Mouse (Mus musculus) stomach, embryonic 16.5 days (tissue): Measurements from ENCODE around the gene Ubald2. TPM values are rescaled to one million over a fixed set of nuclear protein-coding genes. Genes with fewer than 3 reads are reported as not detected.

Experiments
- ATAC-seq: fragments of 200-750 bp; cut with Nextera tagmentation; 2 replicates; pipeline ENCODE4 v1.8.0; 2017; ENCODE audit warnings: moderate number of reproducible peaks, moderate TSS enrichment; ENCODE audit not compliant: insufficient read depth, low FRiP score
- H3K27ac ChIP-seq: fragments of 300-500 bp; sonication (generic); 2 replicates; pipeline ENCODE4 v1.5.1; 2014; ENCODE audit warnings: low read length
- H3K27me3 ChIP-seq: fragments of 300-500 bp; sonication (generic); 2 replicates; pipeline ENCODE4 v1.6.1; 2014; ENCODE audit warnings: low read length, control low read depth, mixed read lengths; ENCODE audit not compliant: control insufficient read depth, insufficient read depth
- H3K36me3 ChIP-seq: fragments of 300-500 bp; sonication (generic); 2 replicates; pipeline ENCODE4 v1.6.1; 2014; ENCODE audit warnings: low read length; ENCODE audit not compliant: control insufficient read depth, insufficient read depth
- H3K4me1 ChIP-seq: fragments of 300-500 bp; sonication (generic); 2 replicates; pipeline ENCODE4 v1.6.1; 2014; ENCODE audit warnings: low read length, control low read depth, mixed read lengths; ENCODE audit not compliant: control insufficient read depth, insufficient read depth
- H3K4me2 ChIP-seq: fragments of 300-500 bp; sonication (generic); 2 replicates; pipeline ENCODE4 v1.6.1; 2014; ENCODE audit warnings: low read depth, low read length, mixed read lengths
- H3K4me3 ChIP-seq: fragments of 300-500 bp; sonication (generic); replicated peaks from 2 replicates; pipeline ENCODE4 v1.5.1; 2014; ENCODE audit warnings: mild to moderate bottlenecking, low read length
- H3K9ac ChIP-seq: fragments of 300-500 bp; sonication (generic); 2 replicates; pipeline ENCODE4 v1.6.1; 2014; ENCODE audit warnings: low read length
- H3K9me3 ChIP-seq: fragments of 300-500 bp; sonication (generic); replicated peaks from 2 replicates; pipeline ENCODE4 v1.6.1; 2016; ENCODE audit warnings: low read length, control low read depth; ENCODE audit not compliant: control insufficient read depth
- WGBS: fragments of 180-500 bp; shearing (Covaris S2); extraction: QIAGEN DNeasy Blood & Tissue Kit; methylation state at CpG from one replicate; pipeline ENCODE4 v1.1.7; 2014; 5-methylcytosine and 5-hydroxymethylcytosine counted together
- polyA plus RNA-seq: library from polyadenylated mRNA; unstranded; fragments of >200 nt; fragmentation: Nextera tagmentation; extraction: Ambion mirVana; gene quantifications from 2 replicates; pipeline ENCODE4 v1.2.1, GENCODE M21; 2015

Gene Ubald2
- polyA plus RNA-seq, 1 experiment from 2014 or later = 34.8 TPM

DNA sequence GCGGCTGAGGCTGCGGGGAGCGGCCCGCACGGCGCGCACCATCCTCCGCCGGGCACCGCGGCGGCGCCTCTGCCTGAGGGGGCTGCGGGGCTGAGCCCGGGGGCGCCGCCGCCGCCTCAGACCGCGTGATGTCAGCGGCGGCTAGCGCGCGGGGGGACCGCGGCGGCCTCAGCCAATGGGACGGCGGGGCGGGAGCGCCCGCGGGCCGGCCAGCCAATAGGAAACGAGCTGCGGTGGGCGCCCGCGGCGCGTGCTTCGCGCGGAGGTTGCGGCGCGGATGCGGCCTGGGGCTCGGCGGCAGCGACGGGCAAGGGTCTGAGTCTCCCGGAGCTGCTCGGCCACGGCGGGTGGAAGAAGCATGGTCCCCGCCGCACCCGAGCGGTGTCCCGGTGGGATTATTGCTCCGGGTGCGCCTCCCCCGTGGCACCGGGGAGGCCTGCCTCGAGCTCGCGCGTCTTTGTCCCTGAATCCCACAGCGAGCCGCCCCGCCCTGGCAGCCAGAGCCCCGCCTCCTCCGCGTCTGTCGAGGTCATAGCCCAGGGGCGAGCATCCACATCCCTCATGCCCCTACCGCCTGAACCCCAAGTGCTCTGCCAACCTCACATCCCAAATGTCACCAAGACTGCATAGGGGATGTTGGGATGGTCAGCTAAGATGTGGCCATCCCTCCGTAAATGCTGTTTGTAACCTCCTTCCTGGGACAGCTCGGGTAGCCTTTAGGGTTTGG lies 20.8 kb upstream of the Ubald2 start, which contains the start of gene Rnf157:
TSS of gene Rnf157 (minus strand) at position 129 of the 727 bp plus-strand sequence.
- Histone ChIP-seq H3K9me3 (no peaks in the 10 kb centered on the region), H3K4me3 (peak within 1 kb of the TSS; percentile 75), H3K27ac (no peak within 1 kb of the TSS; the same call in 1 of the 2 replicates), H3K9ac (peak within 1 kb of the TSS; percentile 86), H3K27me3 (no peaks in the 10 kb centered on the region), H3K4me1 (peaks cover 16% of the 10 kb centered on the region), H3K36me3 (no peaks in the 10 kb centered on the region), H3K4me2 (peak within 1 kb of the TSS; percentile 100)
- ATAC-seq = peak; percentile 94
- 2% methylated on average over 70 of the region's 82 CpGs for WGBS

DNA sequence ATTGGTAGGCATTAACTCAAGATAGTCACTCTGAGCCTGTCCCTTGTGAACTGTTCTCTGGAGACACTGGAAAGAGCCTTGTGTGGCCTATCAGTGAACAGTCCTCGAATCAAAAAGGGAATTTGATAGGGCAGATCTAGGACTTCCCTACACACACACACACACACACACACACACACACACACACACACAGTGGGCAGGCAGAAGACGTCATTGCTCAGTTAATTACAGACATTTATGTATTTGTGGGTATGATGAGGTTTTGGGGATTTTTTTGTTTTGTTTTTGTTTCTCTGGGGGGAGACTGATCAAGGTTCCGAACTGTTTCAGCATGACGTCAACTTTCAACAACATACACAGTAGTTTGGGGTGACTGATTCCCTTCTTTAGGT lies 20.3 kb upstream of the Ubald2 start:
- H3K27ac ChIP-seq = no peak overlapping the region; the same call in 1 of the 2 replicates
- peak overlapping the region; percentile 100 for H3K4me2 ChIP-seq
- no peaks in the 10 kb centered on the region for H3K36me3 ChIP-seq
- 78% methylated on average over 4 of the region's 4 CpGs for WGBS
- peak overlapping the region; percentile 75; the same call in 1 of the 2 replicates for H3K4me3 ChIP-seq
- H3K9me3 ChIP-seq = no peaks in the 10 kb centered on the region
- peak overlapping the region; percentile 86 for H3K9ac ChIP-seq
- H3K4me1 ChIP-seq = peaks cover 22% of the 10 kb centered on the region
- no peaks in the 10 kb centered on the region for H3K27me3 ChIP-seq
- ATAC-seq = no peak

DNA sequence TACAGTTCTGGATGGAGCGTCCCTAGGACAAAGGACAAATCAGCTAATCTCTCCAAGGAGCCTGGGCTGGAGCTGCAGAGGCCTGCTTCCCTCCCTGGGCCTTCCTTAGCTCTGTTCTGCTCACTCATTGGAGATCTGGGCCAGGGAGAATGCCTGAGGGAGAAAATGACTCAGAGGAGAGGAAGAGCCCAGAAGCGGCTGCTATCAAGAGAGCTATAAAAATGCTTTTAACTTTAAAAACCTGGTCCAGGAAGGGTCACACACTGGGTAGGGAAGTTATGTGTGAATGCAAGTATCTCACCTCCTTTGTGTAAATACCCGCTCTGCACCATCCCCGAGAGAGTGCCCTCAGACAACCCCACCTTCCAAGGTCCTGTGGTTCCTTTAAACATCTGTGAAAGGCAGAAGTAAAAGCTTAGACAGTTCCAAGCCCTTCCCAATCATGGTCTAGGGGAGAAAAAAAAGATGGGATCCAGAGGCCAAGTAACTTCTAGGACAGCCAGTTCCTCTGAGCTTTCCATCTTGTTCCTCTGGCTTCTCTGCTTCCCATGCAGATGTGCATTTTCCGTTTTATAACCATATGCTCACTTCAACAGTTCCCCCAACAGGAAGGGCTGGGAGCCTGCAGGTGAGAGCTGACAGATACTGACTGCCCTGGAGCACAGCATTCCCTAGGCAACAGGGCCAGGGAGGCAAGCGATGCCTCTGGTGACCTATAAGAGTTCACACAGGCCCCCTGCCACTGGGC lies 17.5 kb upstream of the Ubald2 start:
- Histone ChIP-seq H3K9me3 (no peaks in the 10 kb centered on the region), H3K9ac (peak overlapping the region; percentile 9; the same call in 1 of the 2 replicates), H3K4me1 (peaks cover 22% of the 10 kb centered on the region), H3K36me3 (no peaks in the 10 kb centered on the region), H3K4me3 (no peak overlapping the region), H3K4me2 (no peak overlapping the region), H3K27ac (no peak overlapping the region), H3K27me3 (no peaks in the 10 kb centered on the region)
- no peak for ATAC-seq
- 53% methylated on average over 6 of the region's 6 CpGs for WGBS

DNA sequence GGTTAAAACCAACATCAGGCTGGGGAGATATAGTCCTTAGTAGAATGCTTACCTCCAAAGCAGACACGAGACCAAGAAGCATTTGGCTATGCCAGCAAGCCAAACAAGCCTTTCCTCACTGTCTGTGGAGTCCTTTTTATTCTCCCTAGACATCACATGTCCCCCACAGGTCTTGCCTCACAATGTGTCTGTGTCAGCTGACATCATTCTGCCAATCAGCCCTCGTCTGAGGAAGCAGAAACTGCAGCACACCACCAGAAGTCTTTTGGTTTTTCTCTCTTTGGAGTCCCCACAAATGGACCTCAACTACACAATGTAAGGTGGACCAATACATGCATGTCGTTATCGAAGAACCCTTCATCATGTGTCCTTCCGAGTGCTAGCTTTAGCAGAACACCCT lies 16.8 kb upstream of the Ubald2 start:
- Histone ChIP-seq H3K4me1 (peaks cover 18% of the 10 kb centered on the region), H3K36me3 (no peaks in the 10 kb centered on the region), H3K9me3 (no peaks in the 10 kb centered on the region), H3K27me3 (no peaks in the 10 kb centered on the region), H3K4me3 (no peak overlapping the region), H3K4me2 (no peak overlapping the region), H3K27ac (no peak overlapping the region), H3K9ac (no peak overlapping the region)
- ATAC-seq = no peak
- 90% methylated on average over 5 of the region's 5 CpGs for WGBS

DNA sequence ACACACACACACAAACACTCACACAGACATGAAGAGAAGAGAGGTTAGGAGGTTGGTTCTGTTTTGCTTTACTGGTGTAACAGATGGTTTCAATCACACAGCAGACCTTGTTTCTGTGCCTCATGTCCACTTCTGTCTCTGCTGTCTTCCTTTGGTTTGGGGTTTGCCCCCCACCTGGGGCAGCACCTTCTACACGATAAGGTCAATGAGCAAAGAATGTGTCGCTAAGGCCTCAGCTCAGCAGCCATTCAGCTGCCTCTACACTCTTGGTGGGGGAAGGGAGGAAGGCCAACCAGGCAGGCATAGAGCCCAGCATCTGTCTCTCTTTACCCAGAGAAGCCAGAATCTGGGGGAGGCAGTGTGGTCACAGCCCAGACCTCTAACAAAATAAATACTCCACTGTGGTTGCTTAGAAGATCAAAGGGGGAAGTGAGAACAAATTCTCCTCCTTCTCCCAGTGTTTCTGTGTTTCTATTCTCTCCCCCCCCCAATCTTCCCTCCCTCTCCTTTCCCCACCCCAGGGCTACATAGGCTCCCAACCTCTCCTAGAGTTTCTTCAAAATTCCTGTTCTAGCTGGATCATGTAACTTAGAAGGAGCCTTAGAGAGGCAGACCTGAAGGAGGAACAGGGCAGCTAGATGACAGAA lies 15.6 kb upstream of the Ubald2 start:
- Histone ChIP-seq H3K4me2 (no peak overlapping the region), H3K27ac (peak overlapping the region; percentile 51), H3K9me3 (no peaks in the 10 kb centered on the region), H3K4me3 (no peak overlapping the region), H3K4me1 (peaks cover 13% of the 10 kb centered on the region), H3K27me3 (no peaks in the 10 kb centered on the region), H3K9ac (peak overlapping the region; percentile 47; the same call in 1 of the 2 replicates), H3K36me3 (no peaks in the 10 kb centered on the region)
- 2% methylated on average over 2 of the region's 2 CpGs for WGBS
- ATAC-seq = peak; percentile 62; the same call in 1 of the 2 replicates

DNA sequence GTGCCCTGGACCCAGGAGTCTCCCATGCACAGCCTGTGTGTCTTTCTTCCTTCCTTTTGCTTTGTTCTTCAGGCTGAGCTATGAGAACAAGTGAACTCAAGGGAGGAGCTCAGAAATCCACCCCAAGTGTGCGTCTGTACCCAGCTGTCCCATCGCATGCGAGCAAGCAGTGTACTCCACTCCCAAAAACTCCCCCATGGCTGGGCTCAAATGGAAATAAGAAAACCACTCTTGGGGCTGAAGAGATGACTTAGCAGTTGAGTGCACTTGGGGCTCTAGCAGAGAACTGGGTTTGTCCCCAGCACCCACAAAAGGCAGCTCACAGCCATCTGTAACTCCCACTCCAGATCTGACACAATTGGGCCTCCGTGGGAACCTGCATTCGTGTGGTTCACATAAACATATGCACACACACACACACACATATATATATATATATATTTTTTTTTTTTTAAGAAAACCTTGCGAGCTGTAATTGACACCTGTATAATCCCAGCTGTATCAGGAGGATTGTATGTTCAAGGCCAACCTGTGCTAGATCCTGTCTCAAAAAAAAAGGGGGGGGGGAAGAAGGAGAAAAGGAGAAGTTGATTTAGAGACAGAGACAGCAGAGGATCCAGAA lies 14.9 kb upstream of the Ubald2 start:
- Histone ChIP-seq H3K9ac (peak overlapping the region; percentile 47; the same call in 1 of the 2 replicates), H3K4me1 (peaks cover 10% of the 10 kb centered on the region), H3K9me3 (no peaks in the 10 kb centered on the region), H3K27ac (peak overlapping the region; percentile 51; the same call in 1 of the 2 replicates), H3K27me3 (no peaks in the 10 kb centered on the region), H3K36me3 (no peaks in the 10 kb centered on the region), H3K4me2 (no peak overlapping the region), H3K4me3 (no peak overlapping the region)
- WGBS = 65% methylated on average over 6 of the region's 6 CpGs
- ATAC-seq = peak; percentile 35; the same call in 1 of the 2 replicates

DNA sequence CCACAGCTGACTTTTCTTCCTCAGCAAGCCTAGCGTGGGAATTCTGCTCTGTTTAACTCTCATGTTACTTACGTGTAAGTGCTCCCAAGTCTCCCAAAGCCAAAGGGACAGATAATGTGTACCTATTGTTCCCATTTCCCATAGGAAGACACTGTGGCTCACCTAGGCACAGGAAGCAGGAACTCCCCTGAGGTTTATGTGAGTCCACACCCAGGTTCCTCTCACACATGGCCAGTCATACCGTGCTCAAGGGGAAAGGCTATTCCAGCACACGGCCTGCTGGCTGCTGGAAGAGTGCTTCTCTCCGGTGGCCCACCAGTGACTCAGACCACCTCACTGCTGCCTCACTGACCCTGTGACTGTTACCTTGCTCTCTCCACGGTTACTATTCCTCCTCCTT lies 12.8 kb upstream of the Ubald2 start:
- no peak overlapping the region for H3K9ac ChIP-seq
- H3K27ac ChIP-seq = no peak overlapping the region
- H3K9me3 ChIP-seq = no peaks in the 10 kb centered on the region
- no peak overlapping the region for H3K4me2 ChIP-seq
- no peaks in the 10 kb centered on the region for H3K27me3 ChIP-seq
- H3K36me3 ChIP-seq = no peaks in the 10 kb centered on the region
- H3K4me1 ChIP-seq = peaks cover 10% of the 10 kb centered on the region
- no peak for ATAC-seq
- 68% methylated on average over 6 of the region's 6 CpGs for WGBS
- no peak overlapping the region for H3K4me3 ChIP-seq

DNA sequence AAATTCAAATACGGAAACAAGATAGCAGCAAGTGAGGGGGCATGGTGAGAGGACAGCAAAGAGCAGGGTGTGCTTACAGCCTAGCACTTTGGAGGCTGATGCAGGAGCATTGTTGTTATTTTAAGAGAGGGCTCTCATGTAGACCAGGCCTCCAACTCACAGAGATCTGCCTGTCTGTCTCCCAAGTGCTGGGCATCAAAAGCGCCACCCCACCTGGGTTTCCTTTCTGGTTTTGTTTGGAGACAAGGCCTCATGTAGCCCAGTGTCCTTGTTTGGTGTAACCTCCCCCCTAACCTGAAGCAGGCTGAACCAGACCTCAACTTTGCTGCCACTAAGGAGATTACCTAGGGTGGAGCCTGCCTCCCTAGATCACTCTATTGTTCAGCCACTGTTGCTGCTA lies 11.3 kb upstream of the Ubald2 start:
- 80% methylated on average over 2 of the region's 2 CpGs for WGBS
- no peak overlapping the region for H3K4me2 ChIP-seq
- H3K9ac ChIP-seq = no peak overlapping the region
- H3K9me3 ChIP-seq = no peaks in the 10 kb centered on the region
- no peaks in the 10 kb centered on the region for H3K36me3 ChIP-seq
- H3K4me1 ChIP-seq = peaks cover 13% of the 10 kb centered on the region
- no peak overlapping the region for H3K4me3 ChIP-seq
- H3K27ac ChIP-seq = no peak overlapping the region
- no peak for ATAC-seq
- no peaks in the 10 kb centered on the region for H3K27me3 ChIP-seq
